Mouse (Mus musculus) spleen, postnatal 10 days (tissue): ENCODE data around the gene Batf3.

ENCODE experiments used
- DNase-seq, 2 experiments: peaks; one replicate each; pipeline ENCODE4 v3.0.0; 2021 to 2022; ENCODE audit warnings: low spot score in 2 of 2

The Batf3 gene

DNA sequence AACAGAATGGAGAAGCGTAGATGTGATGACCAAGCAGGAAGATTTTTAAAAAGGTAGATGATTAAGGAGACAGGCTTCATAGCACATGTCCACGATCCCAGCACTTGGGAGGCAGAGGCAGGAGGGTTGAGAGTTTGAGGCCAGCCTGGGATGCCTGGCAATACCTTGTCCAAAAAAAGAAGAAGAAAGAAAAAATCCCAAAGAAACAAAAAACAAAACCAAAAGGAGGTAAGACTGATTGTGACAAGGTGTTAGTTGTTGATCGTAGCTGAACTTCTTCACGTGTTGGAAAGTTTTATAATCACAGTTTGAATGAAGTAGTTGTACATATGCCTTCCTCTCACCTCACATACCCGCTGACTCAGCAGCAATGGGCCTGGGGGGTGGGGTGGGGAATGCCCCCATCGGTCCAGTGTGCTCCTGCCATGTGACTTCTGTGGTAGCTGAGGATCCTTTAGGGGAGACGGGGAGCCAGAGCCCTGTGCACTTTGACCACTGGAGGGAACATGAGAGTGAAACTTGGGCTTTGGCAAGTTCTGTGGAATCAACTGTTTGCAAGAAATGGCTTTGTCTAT is 11.3 kb upstream of the Batf3 start:
- no peak for DNase-seq

DNA sequence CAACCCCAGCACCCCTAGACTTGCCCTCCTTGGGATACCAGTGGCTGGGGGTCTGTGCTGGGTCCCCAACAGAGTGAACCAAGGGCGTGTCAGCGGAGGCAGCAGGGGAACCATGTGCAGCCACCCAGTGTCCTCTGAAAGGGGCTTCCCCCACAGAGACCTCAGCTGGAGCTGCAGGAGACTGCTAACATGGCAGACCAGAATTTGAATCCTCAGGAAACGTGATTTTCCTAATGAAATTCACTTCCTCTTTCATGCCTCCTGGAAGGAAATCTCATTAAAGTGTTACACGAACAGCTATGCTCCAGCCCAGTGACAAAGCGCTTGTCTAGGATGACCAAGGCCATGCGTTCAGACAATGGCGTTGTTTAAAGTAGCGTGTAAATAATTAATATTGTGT is 10.7 kb upstream of the Batf3 start:
- no peak for DNase-seq

DNA sequence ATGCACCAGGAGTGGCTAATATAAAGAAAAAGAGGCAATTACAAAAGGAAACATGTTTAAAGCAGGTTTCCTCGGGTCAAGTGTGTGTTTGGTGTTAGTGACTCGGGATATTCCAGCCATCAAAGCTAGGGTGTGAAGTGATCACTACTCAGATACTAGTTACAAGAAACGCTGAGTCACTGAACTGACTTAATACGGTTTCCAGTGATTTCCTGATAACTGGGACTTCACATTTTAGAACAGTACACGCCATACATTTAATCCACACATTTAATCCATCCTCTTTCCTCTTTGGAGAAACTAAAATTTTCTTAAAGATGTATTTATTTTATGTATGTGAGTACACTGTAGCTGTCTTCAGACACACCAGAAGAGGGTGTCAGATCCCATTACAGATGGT is 9.7 kb upstream of the Batf3 start:
- DNase-seq, result no peak

DNA sequence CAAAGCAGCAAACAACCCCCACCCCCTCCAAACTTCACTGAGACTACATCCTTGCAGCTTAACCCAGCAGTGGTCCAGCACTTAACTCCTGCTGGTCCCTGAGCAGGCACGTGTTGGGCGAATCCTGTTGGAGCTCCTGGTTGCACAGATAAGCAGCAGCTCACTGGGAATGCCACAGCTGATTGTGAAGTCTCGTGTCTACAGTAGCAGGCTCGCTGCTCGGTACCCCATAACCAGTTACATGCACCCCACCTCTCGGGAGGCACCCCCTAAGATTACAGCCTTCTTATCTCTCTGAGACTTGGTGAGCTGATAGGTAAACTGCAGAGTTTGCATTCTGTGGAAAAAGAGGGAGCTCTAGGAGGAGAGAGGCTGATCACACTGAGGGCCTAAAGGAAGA is 8.3 kb upstream of the Batf3 start:
- DNase-seq, result no peak

DNA sequence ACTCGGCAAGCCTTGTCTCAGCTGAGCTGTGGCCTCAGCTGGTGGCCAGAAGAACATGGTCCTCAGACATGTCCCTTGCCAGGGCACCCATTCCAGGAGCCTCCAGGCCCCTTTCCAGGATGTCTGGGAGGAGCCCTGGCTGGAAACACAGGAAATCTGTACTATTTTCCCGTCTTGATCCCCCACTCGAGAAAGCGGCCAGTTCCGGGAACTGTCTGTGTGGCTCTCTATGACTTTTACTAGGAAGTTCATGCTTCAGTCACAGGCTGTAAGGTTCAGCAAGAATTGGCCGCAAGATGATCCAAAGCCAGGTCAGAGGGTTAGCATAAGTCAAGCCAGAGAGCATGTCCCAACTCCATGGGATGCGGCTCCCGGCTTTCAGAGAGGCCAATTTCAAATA is 5.6 kb upstream of the Batf3 start:
- no peak for DNase-seq

DNA sequence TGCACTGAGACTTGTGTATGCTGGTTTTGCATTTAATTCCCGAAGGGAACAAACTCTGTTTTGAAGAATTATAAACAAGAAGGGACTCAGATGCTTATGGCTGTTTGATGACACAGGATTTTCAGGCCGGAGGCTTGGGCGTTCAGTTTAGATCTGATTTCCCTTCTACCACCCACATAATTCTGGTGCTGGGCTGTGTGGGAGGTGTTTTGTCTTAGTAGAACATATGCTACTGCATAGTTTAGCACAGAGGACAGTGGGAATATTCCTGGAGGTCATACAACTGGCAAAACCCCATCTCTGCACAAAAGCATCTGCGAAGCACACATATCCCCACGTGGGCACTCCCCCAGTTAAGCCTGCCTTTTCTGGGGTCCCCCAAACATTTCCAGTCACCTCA is 4.1 kb upstream of the Batf3 start:
- DNase-seq, result no peak

DNA sequence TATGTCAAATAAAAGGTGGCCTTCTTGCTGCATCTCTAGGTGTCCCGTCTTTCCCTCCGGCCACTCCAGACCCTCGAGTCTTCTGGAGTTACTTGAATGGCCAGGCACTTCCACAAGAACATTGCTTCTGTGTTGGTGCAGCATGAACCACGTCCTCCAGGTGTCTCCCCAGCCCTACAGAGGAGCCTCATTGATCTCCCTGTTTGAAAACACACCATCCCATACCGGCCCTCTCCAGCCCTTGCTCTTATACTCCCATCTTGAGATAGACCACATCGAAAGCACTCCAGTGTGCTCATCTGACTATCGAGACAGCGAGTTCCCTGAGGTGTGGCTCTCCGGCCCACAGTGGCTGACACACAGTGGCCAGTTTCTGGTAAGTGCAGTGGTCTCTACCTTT is 2.6 kb upstream of the Batf3 start:
- DNase-seq, result no peak

GRCm38 (mm10) chr1:191096871-191097681 is 571 bp upstream of the Batf3 start:
- no peak for DNase-seq

GRCm38 (mm10) chr1:191099114-191099513 is 1.5 kb downstream of the Batf3 start:
- DNase-seq, result no peak

GRCm38 (mm10) chr1:191099772-191100291 is 2.2 kb downstream of the Batf3 start:
- no peak for DNase-seq

- DNase-seq, result no peak
These were observed 5.2 kb downstream of the Batf3 start for GRCm38 (mm10) chr1:191102730-191103370.

DNA sequence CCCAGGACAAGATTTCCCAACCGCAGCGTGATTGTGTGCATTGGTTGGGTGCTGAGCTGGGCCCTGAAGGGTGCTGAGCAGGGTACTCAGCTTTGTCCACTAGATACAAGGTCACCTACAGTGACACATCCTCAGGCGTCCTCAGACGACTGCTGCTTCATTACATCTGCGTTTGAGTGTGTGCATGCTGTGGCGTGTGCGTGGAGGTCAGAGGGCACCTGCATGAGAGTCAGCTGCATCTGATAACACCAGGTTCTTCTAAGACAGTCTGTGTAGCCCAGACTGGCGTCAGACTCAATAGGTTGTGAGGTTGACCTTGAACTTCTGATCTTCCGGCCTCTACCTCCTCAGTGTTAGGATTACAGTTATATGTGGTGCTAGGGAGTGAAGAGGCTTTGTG is 7.6 kb downstream of the Batf3 start:
- no peak for DNase-seq

DNA sequence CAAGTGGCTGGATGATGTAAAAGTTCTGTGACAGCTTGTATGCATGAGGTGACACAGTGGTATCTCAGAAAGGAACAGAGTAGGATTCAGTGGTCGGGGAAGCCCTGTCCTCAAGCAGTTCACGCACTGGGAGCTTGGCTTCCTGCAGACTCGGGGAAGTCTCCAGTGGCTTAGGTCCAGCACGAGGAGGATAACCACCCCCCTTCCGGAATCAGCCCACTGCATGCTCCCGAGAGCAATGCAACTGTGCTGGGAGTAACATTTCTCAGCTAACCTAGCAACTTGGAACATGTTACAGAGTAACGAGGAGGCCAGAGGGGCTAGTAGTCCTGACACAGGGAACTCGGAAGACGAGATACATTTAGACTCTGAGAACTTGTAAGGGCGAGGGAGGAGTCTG is 9.7 kb downstream of the Batf3 start:
- no peak for DNase-seq

GRCm38 (mm10) chr1:191109907-191110306 is 12.3 kb downstream of the Batf3 start:
- DNase-seq, result no peak

DNA sequence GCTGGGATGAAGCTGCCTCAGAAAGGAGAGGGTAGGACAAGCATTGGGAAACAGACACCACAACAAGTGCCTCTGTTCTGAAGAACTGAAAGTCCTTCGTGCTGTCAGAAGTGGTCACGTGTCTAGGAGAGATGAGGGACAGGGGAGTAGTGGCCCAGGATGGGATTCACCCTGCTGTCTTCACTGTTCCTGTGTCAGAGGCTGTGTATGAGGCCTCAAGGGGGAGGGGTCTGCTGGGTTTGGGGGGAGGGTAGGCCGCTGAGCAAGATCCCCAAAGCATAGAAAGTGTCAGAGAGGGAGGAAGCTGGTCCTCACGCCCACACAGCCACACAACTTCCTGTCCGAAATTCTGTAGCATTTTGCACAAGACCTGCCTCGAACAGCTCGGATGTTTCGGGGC is 13.5 kb downstream of the Batf3 start:
- peak in 1 of 2 experiments; percentile 41 for DNase-seq

DNA sequence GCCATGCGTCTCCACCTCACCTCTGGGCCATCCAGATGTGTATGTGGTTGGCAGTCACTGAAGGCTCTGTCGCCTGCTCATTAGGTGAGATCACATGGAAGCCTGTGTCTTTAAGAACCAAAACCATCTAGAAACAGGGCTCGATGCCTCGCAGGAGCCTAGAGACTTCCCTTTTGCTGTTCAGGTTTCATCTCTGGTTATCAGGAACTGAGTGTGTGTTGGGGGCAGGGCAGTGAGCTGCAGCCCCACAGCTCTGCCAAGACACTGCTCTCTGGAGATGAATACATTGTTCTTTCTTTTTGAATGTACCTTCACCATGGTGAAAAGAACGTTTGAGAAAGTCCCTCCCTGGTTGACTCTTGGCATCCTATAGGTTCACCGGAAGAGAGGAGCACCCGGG is 17.2 kb downstream of the Batf3 start:
- peak in 1 of 2 experiments; percentile 37 for DNase-seq

GRCm38 (mm10) chr1:191115514-191116238 is 18.0 kb downstream of the Batf3 start:
- DNase-seq, result no peak

DNA sequence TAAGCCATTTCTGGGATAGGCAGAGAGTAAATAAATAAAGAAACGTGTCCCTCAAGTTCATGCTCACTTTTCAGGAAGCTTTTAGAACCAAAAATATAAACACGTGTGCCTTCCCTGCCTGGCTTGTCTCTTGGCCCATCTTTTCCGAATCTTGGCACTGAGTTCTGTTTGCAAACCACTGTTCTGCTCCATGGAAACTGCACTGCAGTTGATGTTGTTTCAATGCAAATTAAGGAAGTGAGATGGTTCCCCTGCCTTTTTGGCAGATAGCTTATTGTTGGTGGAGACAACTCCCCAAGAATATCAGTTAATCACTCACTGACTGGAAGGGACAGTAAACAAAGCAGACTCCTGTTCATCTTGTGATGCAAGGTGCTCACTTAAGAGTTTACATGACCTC is 25.1 kb downstream of the Batf3 start:
- DNase-seq, result no peak

DNA sequence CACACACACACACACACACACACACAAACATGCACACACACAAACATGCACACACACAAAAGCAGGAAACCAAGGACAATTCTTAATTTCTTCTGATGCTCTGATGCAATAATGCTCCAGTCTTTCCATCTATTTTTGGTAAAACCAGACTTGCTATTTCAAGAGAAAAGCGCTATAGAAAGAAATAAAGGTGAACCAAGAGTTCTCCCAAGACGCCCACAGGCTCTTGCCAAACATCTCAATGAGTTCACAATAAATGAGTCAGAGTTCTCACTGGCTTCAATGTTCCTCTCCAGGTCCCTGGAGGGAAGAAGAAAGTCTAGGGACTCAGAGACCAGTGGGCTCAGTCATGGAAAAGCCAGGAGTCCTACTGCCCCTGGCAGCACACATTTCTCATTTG is 26.0 kb downstream of the Batf3 start:
- no peak for DNase-seq

DNA sequence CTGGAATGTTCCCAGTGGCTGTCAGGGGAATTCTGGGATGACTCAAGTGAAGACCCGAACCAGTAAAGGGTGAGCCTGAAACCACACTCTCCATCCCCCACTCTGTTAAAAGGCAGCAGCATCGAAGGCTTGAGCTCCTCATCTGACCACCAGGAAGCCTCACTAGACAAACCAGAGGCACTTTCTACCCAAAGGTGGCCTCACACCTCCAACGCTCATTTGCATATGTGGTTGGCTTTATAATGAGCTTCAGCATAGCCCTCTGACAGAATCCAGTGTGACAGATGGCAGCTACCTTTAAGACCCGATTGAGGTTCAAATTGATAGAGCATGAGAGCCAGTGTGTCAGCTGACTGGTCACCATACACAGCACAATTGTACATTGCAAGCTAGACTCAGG is 26.6 kb downstream of the Batf3 start:
- no peak for DNase-seq

GRCm38 (mm10) chr1:191125811-191126638 is 28.4 kb downstream of the Batf3 start:
- peak; percentile 47 to 82 for DNase-seq
